Mouse (Mus musculus) CH12.LX (cell line): ENCODE measurements around the gene Nop53. TPM values are rescaled to one million over a fixed set of nuclear protein-coding genes. Genes with fewer than 3 reads are reported as not detected.

Experiments used
- DNase-seq: peaks from one replicate; pipeline ENCODE4 v3.0.0-alpha.2; 2013; ENCODE audit errors: extremely low read depth
- H3K27ac ChIP-seq: 2 replicates; pipeline ENCODE4 v1.5.1; 2012; ENCODE audit warnings: low read depth, mild to moderate bottlenecking, control low read depth, moderate library complexity; ENCODE audit not compliant: insufficient read depth
- H3K27me3 ChIP-seq: replicated peaks from 2 replicates; pipeline ENCODE3; 2012; ENCODE audit warnings: inconsistent platforms
- H3K36me3 ChIP-seq, 2 experiments: replicated peaks in 1 of 2; 2 replicates each; pipeline versions ENCODE3 to v1.6.1; 2012; ENCODE audit warnings: inconsistent platforms in 1 of 2, low read length in 1 of 2, mild to moderate bottlenecking in 1 of 2, mixed read lengths in 1 of 2, moderate library complexity in 1 of 2; ENCODE audit not compliant: control insufficient read depth in 1 of 2, insufficient read depth in 1 of 2
- H3K4me1 ChIP-seq, 2 experiments: 2 replicates each; pipeline ENCODE4 v1.6.1; 2012; ENCODE audit warnings: inconsistent platforms in 1 of 2, moderate library complexity in 1 of 2; ENCODE audit not compliant: insufficient read depth in 2 of 2, control insufficient read depth in 1 of 2
- H3K4me2 ChIP-seq: 2 replicates; pipeline ENCODE4 v1.6.1; 2012; ENCODE audit warnings: low read depth, mild to moderate bottlenecking, control low read depth; ENCODE audit not compliant: poor library complexity, insufficient read depth, severe bottlenecking
- H3K4me3 ChIP-seq, 3 experiments: fragments of 150-350 bp in 1 of 3; sonication (generic) in 1 of 3; replicated peaks in 1 of 3; 2 replicates each; pipeline versions ENCODE3 to v1.5.1; 2011 to 2012; ENCODE audit warnings: low read depth in 2 of 3, low read length in 2 of 3, mild to moderate bottlenecking in 2 of 3, moderate library complexity in 2 of 3, control low read depth in 1 of 3, improper control_type of control experiment in 1 of 3, inconsistent platforms in 1 of 3, mixed read lengths in 1 of 3; ENCODE audit not compliant: poor library complexity in 1 of 3
- H3K79me2 ChIP-seq: replicated peaks from 2 replicates; pipeline ENCODE4 v1.6.1; 2012; ENCODE audit warnings: mild to moderate bottlenecking, moderate library complexity; ENCODE audit not compliant: control insufficient read depth, poor library complexity, insufficient read depth, severe bottlenecking; ENCODE audit errors: extremely low read depth
- H3K9ac ChIP-seq: 2 replicates; pipeline ENCODE4 v1.6.1; 2012; ENCODE audit warnings: low read depth, mild to moderate bottlenecking, control low read depth, moderate library complexity; ENCODE audit not compliant: insufficient read depth
- H3K9me3 ChIP-seq: replicated peaks from 2 replicates; pipeline ENCODE3; 2012; ENCODE audit warnings: low read length, inconsistent platforms, mixed read lengths
- BHLHE40 ChIP-seq: IDR thresholded peaks from 2 replicates; pipeline ENCODE4 v1.6.1; 2011; ENCODE audit warnings: mild to moderate bottlenecking, low read depth, low read length, improper control_type of control experiment
- CTCF ChIP-seq, 2 experiments: IDR thresholded peaks in 1 of 2; conservative IDR thresholded peaks in 1 of 2; 2 replicates each; pipeline ENCODE4 v1.5.1; 2011 to 2012; ENCODE audit warnings: low read depth in 2 of 2, low read length in 2 of 2, improper control_type of control experiment in 1 of 2, inconsistent platforms in 1 of 2, mild to moderate bottlenecking in 1 of 2, moderate library complexity in 1 of 2
- E2F4 ChIP-seq: IDR thresholded peaks from 2 replicates; pipeline ENCODE4 v1.6.1; 2011; ENCODE audit warnings: low read depth, low read length, improper control_type of control experiment; ENCODE audit not compliant: insufficient replicate concordance
- ELF1 ChIP-seq: IDR thresholded peaks from 2 replicates; pipeline ENCODE4 v1.6.1; 2014; ENCODE audit warnings: low read depth, mild to moderate bottlenecking, inconsistent platforms, low read length, improper control_type of control experiment
- IRF4 ChIP-seq: IDR thresholded peaks from 2 replicates; pipeline ENCODE4 v1.6.1; 2014; ENCODE audit warnings: low read depth, mild to moderate bottlenecking, inconsistent platforms, low read length, improper control_type of control experiment
- JUN ChIP-seq: IDR thresholded peaks from 2 replicates; pipeline ENCODE4 v1.6.1; 2011; ENCODE audit warnings: low read depth, mild to moderate bottlenecking, low read length, improper control_type of control experiment, moderate library complexity; ENCODE audit not compliant: insufficient read depth
- KAT2A ChIP-seq: IDR thresholded peaks from 2 replicates; pipeline ENCODE4 v1.6.1; 2012; ENCODE audit warnings: low read length, improper control_type of control experiment, inconsistent platforms; ENCODE audit not compliant: insufficient replicate concordance
- NELFE ChIP-seq: IDR thresholded peaks from 2 replicates; pipeline ENCODE4 v1.6.1; 2011; ENCODE audit warnings: low read depth, low read length, improper control_type of control experiment
- NRF1 ChIP-seq: IDR thresholded peaks from 2 replicates; pipeline ENCODE4 v1.6.1; 2014; ENCODE audit warnings: low read depth, mild to moderate bottlenecking, inconsistent platforms, low read length, improper control_type of control experiment, moderate library complexity
- RAD21 ChIP-seq: IDR thresholded peaks from 2 replicates; pipeline ENCODE4 v1.6.1; 2011; ENCODE audit warnings: low read depth, mild to moderate bottlenecking, low read length, improper control_type of control experiment, moderate library complexity
- TBP ChIP-seq: conservative IDR thresholded peaks from 2 replicates; pipeline ENCODE4 v1.6.1; 2011; ENCODE audit warnings: low read depth, low read length, improper control_type of control experiment
- TCF12 ChIP-seq: IDR thresholded peaks from 2 replicates; pipeline ENCODE4 v1.6.1; 2014; ENCODE audit warnings: low read depth, mild to moderate bottlenecking, inconsistent platforms, low read length, improper control_type of control experiment
- ZKSCAN1 ChIP-seq: IDR thresholded peaks from 2 replicates; pipeline ENCODE4 v1.6.1; 2012; ENCODE audit warnings: low read depth, inconsistent platforms, low read length, improper control_type of control experiment, borderline replicate concordance
- ZMIZ1 ChIP-seq: IDR thresholded peaks from 2 replicates; pipeline ENCODE4 v1.6.1; 2012; ENCODE audit warnings: low read depth, mild to moderate bottlenecking, inconsistent platforms, low read length, improper control_type of control experiment
- dilution Hi-C: fragments of 300-500 bp; cut with MboI; formaldehyde crosslinking; loops from 2 replicates; pipeline ENCODE4 v1.14.3; 2020; ENCODE audit warnings: low sequenced_read_pairs; ENCODE audit not compliant: extremely low pct_unique_long_range_greater_than_20kb, extremely low pct_ligation_motif_present
- in situ Hi-C: fragments of 300-500 bp; cut with MboI; formaldehyde crosslinking; loops from 3 replicates; pipeline ENCODE4 v1.14.3; 2019; ENCODE audit warnings: low sequenced_read_pairs, low pct_ligation_motif_present, low pct_unique_long_range_greater_than_20kb, mixed read lengths
- polyA plus RNA-seq: library from polyadenylated mRNA; unstranded; fragments of >175 nt; gene quantifications from 2 replicates; pipeline ENCODE4 v1.2.1, GENCODE M21; 2012; ENCODE audit warnings: low read depth; ENCODE audit not compliant: insufficient read length
- total RNA-seq, 2 experiments: library from RNA; depleted of rRNA; stranded (reverse); fragments of 300-350 nt in 1 of 2; fragments of >200 nt in 1 of 2; gene quantifications; 2 replicates each; pipeline ENCODE4 v1.2.3; 2012 to 2014

Nop53 gene
- total and polyA plus RNA-seq, 3 experiments = 199 to 310 (median 291) TPM

DNA sequence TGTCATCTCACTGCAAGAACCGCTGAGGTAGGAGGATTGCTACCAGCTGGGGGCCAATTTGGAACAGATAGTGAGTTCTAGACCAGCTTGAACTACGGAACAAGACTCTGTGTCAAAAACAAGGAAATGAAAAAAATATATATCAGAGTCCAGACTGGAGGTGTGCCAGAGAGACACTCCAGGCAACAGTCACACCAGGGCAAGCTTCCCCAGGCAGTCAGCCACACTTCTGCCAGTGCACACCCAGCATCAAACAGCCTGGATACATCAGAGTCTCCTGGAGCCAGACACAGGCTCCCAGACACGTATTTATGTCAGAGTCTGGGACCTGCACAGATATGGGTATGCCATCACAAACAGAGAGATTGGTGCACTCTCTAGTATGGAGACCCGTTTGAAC is 15.4 kb upstream of the Nop53 start:
- dilution Hi-C loops (loop anchor here (25.0 kb wide), 1 partner anchor 201 kb away; no protein-coding TSS in a partner anchor), in situ Hi-C loops (no loop called here)
- Histone ChIP-seq H3K27me3 (no peaks in the 10 kb centered on the region), H3K36me3 (peaks cover 4 to 10% of the 10 kb centered on the region in 2 experiments), H3K79me2 (no peaks in the 10 kb centered on the region), H3K9me3 (peaks cover 2% of the 10 kb centered on the region), H3K4me3 (no peak overlapping the region), H3K27ac (no peak overlapping the region), H3K4me1 (peaks cover 3 to 39% of the 10 kb centered on the region in 2 experiments; a peak in 3 of 4 replicates), H3K9ac (no peak overlapping the region), H3K4me2 (no peak overlapping the region)
- TF ChIP-seq E2F4 (no peak), NRF1 (no peak), CTCF (conservative IDR thresholded peaks at IDR 0.05 in 1 of 2, IDR thresholded peaks at IDR 0.05 in 1 of 2; ENCODE audit: low read depth in 2 of 2, low read length in 2 of 2) (no peak), ZKSCAN1 (no peak), IRF4 (no peak), JUN (no peak), ZMIZ1 (no peak), ELF1 (no peak), TBP (no peak), TCF12 (no peak), NELFE (no peak)
- DNase-seq = no peak

- no peak overlapping the region for H3K4me3 ChIP-seq
- dilution Hi-C loops = loop anchor here (25.0 kb wide), 1 partner anchor 202 kb away; no protein-coding TSS in a partner anchor
- peaks cover 2% of the 10 kb centered on the region for H3K9me3 ChIP-seq
- H3K9ac ChIP-seq = no peak overlapping the region
- in situ Hi-C loops = no loop called here
- TF ChIP-seq KAT2A = no peak
- no peak for TF ChIP-seq IRF4
- TF ChIP-seq BHLHE40 = no peak
- no peak for TF ChIP-seq RAD21
- H3K79me2 ChIP-seq = no peaks in the 10 kb centered on the region
- H3K27ac ChIP-seq = no peak overlapping the region
- no peaks in the 10 kb centered on the region for H3K27me3 ChIP-seq
- H3K36me3 ChIP-seq = peaks cover 4 to 10% of the 10 kb centered on the region in 2 experiments
- peaks cover 3 to 39% of the 10 kb centered on the region in 2 experiments; a peak in 3 of 4 replicates for H3K4me1 ChIP-seq
- no peak overlapping the region for H3K4me2 ChIP-seq
- no peak for DNase-seq
Observed at GRCm38 (mm10) chr7:15960691-15961090, 14.8 kb upstream of the Nop53 start.
